In genomic region chr17:21055111-21055510, GRCm38 (mm10) we compare ENCODE assay signal across 22 mouse cellular contexts. TPM values are rescaled to one million over a fixed set of nuclear protein-coding genes. Genes with fewer than 3 reads are reported as not detected.
A peak's percentile ranks its signal among the peaks of the same experiment; 100 is the strongest.
DNase-seq lines count a peak whose midpoint lies in the region; ATAC-seq and TF ChIP-seq lines count a peak whose summit lies in the region.
"Not testable (repeated sequence)": the region's sequence is repeated elsewhere in the genome, so short reads cannot be mapped to it uniquely, and the experiment has no call there.
"Had no signal": no experiment of that assay in that cellular context is flagged by ENCODE, and none has a peak within 500 bp of the region (broad histone marks: within the 10 kb centered on the region; RNA-seq: fewer than 3 reads in every experiment).

No protein-coding gene starts in this region.

- not testable (repeated sequence) for TF ChIP-seq EP300 in CH12.LX (IDR thresholded peaks at IDR 0.05; ENCODE audit: low read length); liver, postnatal 0 days (IDR thresholded peaks at IDR 0.05; ENCODE audit: low read depth)

- not testable (repeated sequence) for ATAC-seq in intestine, embryonic 14.5 days (replicated peaks; ENCODE audit: low FRiP score, low TSS enrichment, low read depth); limb, embryonic 11.5 days (ENCODE audit: insufficient number of reproducible peaks, low FRiP score, low TSS enrichment, low read depth); liver, postnatal 0 days

- not testable (repeated sequence) for TF ChIP-seq CTCF in CH12.LX (conservative IDR thresholded peaks at IDR 0.05 in 1 of 2, IDR thresholded peaks at IDR 0.05 in 1 of 2; ENCODE audit: low read depth in 2 of 2, low read length in 2 of 2); liver, postnatal 0 days (IDR thresholded peaks at IDR 0.05; ENCODE audit: low read depth)

- H3K79me2 ChIP-seq in CH12.LX (replicated peaks; ENCODE audit: control insufficient read depth, extremely low read depth, insufficient read depth, poor library complexity, severe bottlenecking): not testable (repeated sequence)

- not testable (repeated sequence) for H3K36me3 ChIP-seq in CH12.LX (replicated peaks in 1 of 2; ENCODE audit: control insufficient read depth in 1 of 2, insufficient read depth in 1 of 2, low read length in 1 of 2); heart, embryonic 10.5 days; intestine, embryonic 14.5 days (ENCODE audit: control insufficient read depth, insufficient read depth, low read length); limb, embryonic 11.5 days (ENCODE audit: control insufficient read depth, insufficient read depth, low read length); liver, postnatal 0 days (replicated peaks; ENCODE audit: insufficient read depth, low read length)

- in situ Hi-C loops in CH12.LX (cut with MboI; ENCODE audit: low pct_ligation_motif_present, low pct_unique_long_range_greater_than_20kb, low sequenced_read_pairs): not testable (repeated sequence)

- H3K27ac ChIP-seq in CH12.LX (ENCODE audit: insufficient read depth, low read depth); heart, embryonic 10.5 days; intestine, embryonic 14.5 days (ENCODE audit: low read depth); limb, embryonic 11.5 days (replicated peaks; ENCODE audit: low read depth, low read length); liver, postnatal 0 days (ENCODE audit: low read depth): not testable (repeated sequence)

- dilution Hi-C loops in CH12.LX (cut with MboI; ENCODE audit: extremely low pct_ligation_motif_present, extremely low pct_unique_long_range_greater_than_20kb, low sequenced_read_pairs): not testable (repeated sequence)

- not testable (repeated sequence) for H3K4me3 ChIP-seq in CH12.LX (replicated peaks in 1 of 3; ENCODE audit: low read depth in 2 of 3, low read length in 2 of 3, poor library complexity in 1 of 3); heart, embryonic 10.5 days; intestine, embryonic 14.5 days (ENCODE audit: low read depth, low read length); limb, embryonic 11.5 days (ENCODE audit: low read depth, low read length); liver, postnatal 0 days (ENCODE audit: low read depth, low read length)

- TF ChIP-seq POLR2A in CH12.LX (IDR thresholded peaks at IDR 0.05; ENCODE audit: low read depth, low read length): not testable (repeated sequence)

- H3K27me3 ChIP-seq in CH12.LX (replicated peaks); heart, embryonic 10.5 days (ENCODE audit: insufficient read depth, poor library complexity, severe bottlenecking); intestine, embryonic 14.5 days (replicated peaks; ENCODE audit: control insufficient read depth, insufficient read depth, low read length); limb, embryonic 11.5 days (ENCODE audit: control insufficient read depth, insufficient read depth, low read length); liver, postnatal 0 days (ENCODE audit: insufficient read depth, low read length): not testable (repeated sequence)

- peaks cover 16 to 43% of the 10 kb centered on the region in 2 experiments for H3K4me1 ChIP-seq in CH12.LX (ENCODE audit: control insufficient read depth in 1 of 2, insufficient read depth in 2 of 2)
- H3K4me1 ChIP-seq in heart, embryonic 10.5 days; intestine, embryonic 14.5 days (replicated peaks; ENCODE audit: control insufficient read depth, insufficient read depth, low read length); limb, embryonic 11.5 days (ENCODE audit: control insufficient read depth, insufficient read depth, low read length); liver, postnatal 0 days (ENCODE audit: insufficient read depth): not testable (repeated sequence)

- H3K9ac ChIP-seq in CH12.LX (ENCODE audit: insufficient read depth, low read depth); intestine, embryonic 14.5 days (ENCODE audit: low read length); limb, embryonic 11.5 days (ENCODE audit: low read length); liver, postnatal 0 days (replicated peaks): not testable (repeated sequence)

- peak; percentile 65 for DNase-seq in CH12.LX (ENCODE audit: extremely low read depth)
- peak; percentile 82 for DNase-seq in heart, adult 11 months
- peak; percentile 58 for DNase-seq in heart, embryonic 10.5 days (ENCODE audit: low spot score)
- peak; percentile 39 for DNase-seq in intestine, embryonic 14.5 days (ENCODE audit: low spot score)
- peak; percentile 0 for DNase-seq in limb, embryonic 11.5 days (ENCODE audit: low spot score)
- DNase-seq in liver, postnatal 0 days: peak; percentile 7
- peak; percentile 1 for DNase-seq in neural tube, embryonic 10.5 days (ENCODE audit: extremely low spot score, low spot score)

- WGBS in heart, embryonic 10.5 days: 86% methylated on average over 1 of the region's 1 CpGs
- WGBS in intestine, embryonic 14.5 days: 83% methylated on average over 1 of the region's 1 CpGs
- 91% methylated on average over 1 of the region's 1 CpGs for WGBS in limb, embryonic 11.5 days
- WGBS in liver, postnatal 0 days (ENCODE audit: insufficient replicate concordance): 86% methylated on average over 1 of the region's 1 CpGs

- not testable (repeated sequence) for H3K9me3 ChIP-seq in CH12.LX (replicated peaks; ENCODE audit: low read length); heart, embryonic 10.5 days; intestine, embryonic 14.5 days (ENCODE audit: control insufficient read depth, low read length); limb, embryonic 11.5 days (ENCODE audit: control insufficient read depth, low read length); liver, postnatal 0 days (ENCODE audit: low read length)

- not testable (repeated sequence) for H3K4me2 ChIP-seq in CH12.LX (ENCODE audit: insufficient read depth, low read depth, poor library complexity, severe bottlenecking); intestine, embryonic 14.5 days (ENCODE audit: low read length); limb, embryonic 11.5 days (ENCODE audit: low read depth, severe bottlenecking); liver, postnatal 0 days (ENCODE audit: low read depth, low read length)

- TF ChIP-seq RAD21 in CH12.LX (IDR thresholded peaks at IDR 0.05; ENCODE audit: low read depth, low read length): not testable (repeated sequence)

TF ChIP-seq in CH12.LX, 34 proteins besides CTCF, POLR2A, EP300 and RAD21:
- TF ChIP-seq JUN (IDR thresholded peaks at IDR 0.05; ENCODE audit: insufficient read depth, low read depth, low read length) (peak; percentile 33; the same call in 1 of the 2 replicates), ETS1 (conservative IDR thresholded peaks at IDR 0.05; ENCODE audit: low read depth, low read length) (peak; percentile 29; the same call in 1 of the 2 replicates)

RNA-seq across cellular contexts. Expression of gene Zfp160, which starts 46.4 kb away (rescaled TPM):
- 8.9 and 12.0 TPM in 2 replicates for total RNA-seq in CH12.LX (2012; rRNA removed)
- total RNA-seq in CH12.LX (2014; rRNA removed): 16.4 and 19.0 TPM in 2 replicates
- polyA plus RNA-seq in CH12.LX (2012; ENCODE audit: insufficient read length, low read depth): 11.7 and 12.0 TPM in 2 replicates
- polyA plus RNA-seq in heart, embryonic 10.5 days (2016; fragmentation: Nextera tagmentation; extraction: Ambion mirVana): 10.1 TPM in 2 replicates
- 15.0 and 17.3 TPM in 2 replicates for polyA plus RNA-seq in intestine, embryonic 14.5 days (2014; fragmentation: Nextera tagmentation; extraction: Ambion mirVana)
- 20.2 and 22.4 TPM in 2 replicates for polyA plus RNA-seq in limb, embryonic 11.5 days (2014; fragmentation: Nextera tagmentation; extraction: Ambion mirVana)
- 2.5 and 3.3 TPM in 2 replicates for polyA plus RNA-seq in liver, postnatal 0 days (2015; fragmentation: Nextera tagmentation; extraction: Ambion mirVana)

RNA-seq across cellular contexts. Expression of gene Vmn1r233, which starts 58.8 kb away (rescaled TPM):
- not detected in 2 replicates for total RNA-seq in CH12.LX (2012; rRNA removed)
- total RNA-seq in CH12.LX (2014; rRNA removed): not detected in 2 replicates
- polyA plus RNA-seq in CH12.LX (2012; ENCODE audit: insufficient read length, low read depth): not detected in 2 replicates
- not detected in 2 replicates for polyA plus RNA-seq in heart, embryonic 10.5 days (2016; fragmentation: Nextera tagmentation; extraction: Ambion mirVana)
- not detected in 2 replicates for polyA plus RNA-seq in intestine, embryonic 14.5 days (2014; fragmentation: Nextera tagmentation; extraction: Ambion mirVana)
- not detected in 2 replicates for polyA plus RNA-seq in limb, embryonic 11.5 days (2014; fragmentation: Nextera tagmentation; extraction: Ambion mirVana)
- not detected in 2 replicates for polyA plus RNA-seq in liver, postnatal 0 days (2015; fragmentation: Nextera tagmentation; extraction: Ambion mirVana)
- total RNA-seq: adrenal gland, adult 18-20 months; adrenal gland, adult 2 months; adrenal gland, postnatal 10 days; adrenal gland, postnatal 14 days; adrenal gland, postnatal 25 days; adrenal gland, postnatal 36 days; adrenal gland, postnatal 4 days; ES-E14; MEL had no signal
- polyA plus RNA-seq: activated CD4-positive, CD25-positive, alpha-beta regulatory T cell, adult 4 months; adrenal gland, adult 2 months; brain, embryonic 14.5 days; C2C12; cerebellum, adult 2 months; G1E; Patski had no signal

Comparison
In these comparisons a context has a peak if more than half of its experiments do, and no peak if none do; other contexts are left out.
1. DNase-seq: peak in every context shown above with its lines; median percentile 82 in heart, adult 11 months; 65 in CH12.LX; 58 in heart, embryonic 10.5 days; 39 in intestine, embryonic 14.5 days; 7 in liver, postnatal 0 days; 1 in neural tube, embryonic 10.5 days; 0 in limb, embryonic 11.5 days.